Mouse (Mus musculus) heart, adult 2 months (tissue): Measurements from ENCODE around the gene Tmem210.

Experiments
- CTCF ChIP-seq: fragments of 200-600 bp; IDR thresholded peaks from 2 replicates; pipeline ENCODE4 v1.8.1; 2022; ENCODE audit warnings: antibody characterized with exemption, mild to moderate bottlenecking, moderate library complexity
- EP300 ChIP-seq: fragments of 200-500 bp; IDR thresholded peaks from 2 replicates; pipeline ENCODE4 v1.6.1; 2011; ENCODE audit warnings: low read depth, low read length, control low read depth; ENCODE audit not compliant: insufficient read depth

- no peak for TF ChIP-seq EP300
- no peak for TF ChIP-seq CTCF
These were observed 1.7 kb downstream of the Tmem210 start, which contains the start of gene Lrrc26 for GRCm38 (mm10) chr2:25289651-25290050.
